Mouse (Mus musculus) erythroblast, adult 5-6 weeks (primary cell): ENCODE measurements around the gene Tubd1. TPM values are rescaled to one million over a fixed set of nuclear protein-coding genes. Genes with fewer than 3 reads are reported as not detected.

Source experiments
- ATAC-seq: replicated peaks from 2 replicates; pipeline ENCODE4 v1.8.0; 2016; ENCODE audit warnings: moderate number of reproducible peaks, mild to moderate bottlenecking, moderate TSS enrichment, inconsistent platforms; ENCODE audit not compliant: poor library complexity, low FRiP score, severe bottlenecking
- total RNA-seq, 2 experiments: library from RNA; stranded (forward) in 1 of 2; stranded (reverse) in 1 of 2; fragments of 150-400 nt in 1 of 2; fragments of 200-764, 138-1000 nt in 1 of 2; gene quantifications; 2 replicates each; pipeline versions ENCODE4 v1.2.3 to v1.2.4; 2015 to 2017; ENCODE audit warnings: low replicate concordance in 2 of 2

The Tubd1 gene
- total RNA-seq, 2 experiments from 2014 or later = 0.77 to 2.6 TPM

DNA sequence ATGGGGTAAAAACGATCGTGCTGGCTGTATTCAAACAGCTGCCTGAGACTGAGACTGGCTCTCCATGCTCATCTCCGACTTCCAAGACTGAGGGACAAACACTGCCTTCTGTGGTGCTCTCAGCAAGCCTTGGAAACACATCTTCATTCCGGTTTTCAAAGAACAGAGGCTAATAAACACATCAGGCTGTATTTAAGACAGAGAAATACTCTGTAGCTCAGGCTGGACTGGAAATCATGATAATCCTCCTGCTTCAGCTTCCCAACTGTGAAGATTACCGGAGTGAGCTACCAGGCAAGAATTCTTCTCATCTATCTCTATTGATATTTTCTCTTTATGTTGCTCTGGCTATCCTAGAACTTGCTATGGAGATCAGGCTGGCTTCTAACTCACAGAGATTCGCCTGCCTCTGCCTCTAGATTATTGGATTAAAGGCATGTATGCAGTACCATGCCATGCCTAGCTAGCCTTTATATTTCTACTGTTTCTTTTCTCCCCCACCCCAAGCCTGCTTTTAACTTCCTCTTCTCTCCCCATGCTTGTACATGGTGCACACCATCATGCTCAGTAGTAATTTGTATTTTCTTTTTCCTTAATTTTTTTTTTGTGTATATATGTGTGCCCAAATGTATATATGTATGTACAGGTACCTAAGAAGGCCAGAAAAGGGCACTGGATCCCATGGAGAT, 49.5 kb downstream of the Tubd1 start:
- ATAC-seq = no peak

DNA sequence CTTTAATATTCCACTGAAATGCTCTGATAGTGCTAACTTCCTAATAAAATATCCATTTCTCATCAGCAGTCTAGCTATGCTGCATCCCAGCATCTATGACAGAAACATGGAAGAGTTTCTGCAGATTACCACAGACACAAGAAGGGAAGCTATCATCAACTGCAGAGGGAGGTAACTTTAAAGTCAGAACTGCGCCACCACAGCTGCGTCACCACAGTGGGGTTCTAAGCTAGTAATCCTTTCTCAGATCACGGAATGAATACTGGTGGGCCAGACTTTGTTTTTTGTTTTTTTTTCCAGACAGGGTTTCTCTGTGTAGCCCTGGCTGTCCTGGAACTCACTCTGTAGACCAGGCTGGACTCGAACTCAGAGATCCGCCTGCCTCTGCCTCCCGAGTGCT, 50.6 kb downstream of the Tubd1 start:
- ATAC-seq = no peak

DNA sequence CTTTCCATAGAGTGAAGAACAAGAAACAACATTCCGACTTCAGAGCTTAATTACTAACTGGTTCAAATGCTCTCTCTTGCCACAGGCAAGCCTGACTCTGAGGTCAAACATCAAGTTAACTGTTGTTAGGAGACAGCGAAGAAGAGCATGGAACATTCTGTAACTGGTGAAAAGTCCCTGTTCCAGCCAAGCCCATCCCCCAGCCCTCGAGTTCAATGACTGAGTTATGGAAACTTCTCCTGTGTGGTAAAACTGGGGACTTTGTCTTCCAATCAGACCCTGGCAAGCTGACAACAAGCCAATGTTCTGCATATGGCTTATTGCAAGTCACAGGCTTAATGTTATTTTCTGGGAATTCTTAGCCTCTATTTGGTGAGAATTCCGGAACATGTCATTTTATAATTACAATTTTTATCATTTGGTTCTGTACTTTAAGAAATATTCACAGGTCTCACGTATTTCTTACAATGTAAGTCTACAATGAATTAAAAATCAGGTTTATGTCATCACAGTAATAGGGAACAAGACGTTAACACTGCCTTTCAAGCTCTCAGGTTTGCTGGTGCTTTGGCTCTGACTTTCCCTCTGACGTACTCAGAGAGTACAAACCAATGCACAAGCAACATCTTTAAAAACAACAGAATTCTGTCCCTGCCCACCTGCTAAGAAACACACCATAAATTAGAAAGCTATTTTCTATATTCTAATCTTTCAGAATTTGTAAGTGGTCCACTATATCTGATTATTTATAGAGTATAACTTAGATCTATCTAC, 51.6 kb downstream of the Tubd1 start:
- ATAC-seq = no peak

DNA sequence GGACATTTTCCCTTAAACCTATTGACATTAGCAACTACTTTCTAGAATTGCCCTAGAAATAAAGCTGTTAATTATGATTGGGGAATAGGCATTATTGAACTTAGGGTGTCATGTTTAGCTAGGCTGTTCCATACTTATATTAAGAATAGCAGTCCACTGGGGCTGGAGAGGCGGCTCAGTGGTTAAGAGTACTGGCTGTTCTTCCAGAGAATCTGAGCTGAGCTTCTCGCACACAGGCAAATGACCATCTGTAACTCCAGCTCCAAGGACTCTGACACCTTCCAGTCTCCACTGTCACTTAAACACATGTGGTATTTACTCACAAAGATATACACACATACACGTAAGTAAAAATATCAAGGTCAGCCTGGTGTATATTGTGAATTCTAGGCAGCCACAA, 52.2 kb downstream of the Tubd1 start:
- no peak for ATAC-seq

DNA sequence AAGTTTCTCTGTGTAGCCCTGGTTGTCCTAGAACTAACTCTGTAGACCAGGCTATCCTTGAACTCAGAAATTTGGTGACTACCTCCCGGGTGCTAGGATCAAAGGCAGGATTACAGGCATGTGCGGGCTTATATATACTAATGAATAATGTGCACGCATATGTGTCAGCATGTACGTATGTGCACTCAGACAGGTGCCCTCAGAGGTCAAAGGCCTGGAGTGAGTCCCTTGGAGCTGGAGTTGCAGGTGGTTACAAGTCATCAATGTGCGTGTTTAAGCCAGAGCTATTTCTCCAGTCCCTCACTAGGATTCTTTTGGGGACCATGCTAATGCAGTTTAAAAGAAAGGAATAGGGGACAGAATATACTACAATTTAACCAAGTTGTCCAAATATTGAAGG, 53.4 kb downstream of the Tubd1 start:
- no peak for ATAC-seq

DNA sequence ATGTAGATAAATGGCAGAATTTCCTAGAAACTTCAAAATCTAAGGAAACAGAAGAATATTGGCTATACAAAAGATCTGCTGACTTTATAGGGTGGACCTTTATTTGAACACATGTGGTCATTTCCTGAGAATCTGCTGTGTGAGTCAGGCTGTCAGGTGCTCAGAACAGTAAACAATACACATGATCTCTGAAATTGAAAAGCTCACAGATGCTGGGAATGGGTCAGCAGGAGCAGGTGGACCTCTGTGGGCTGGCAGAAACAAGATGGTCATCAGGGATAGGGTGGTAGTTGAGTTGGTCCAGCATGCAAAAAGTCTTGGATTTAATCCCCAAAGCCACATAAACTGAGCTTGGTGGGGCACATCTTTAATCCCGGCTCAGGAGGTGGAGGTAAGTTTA, 53.8 kb downstream of the Tubd1 start:
- no peak for ATAC-seq

DNA sequence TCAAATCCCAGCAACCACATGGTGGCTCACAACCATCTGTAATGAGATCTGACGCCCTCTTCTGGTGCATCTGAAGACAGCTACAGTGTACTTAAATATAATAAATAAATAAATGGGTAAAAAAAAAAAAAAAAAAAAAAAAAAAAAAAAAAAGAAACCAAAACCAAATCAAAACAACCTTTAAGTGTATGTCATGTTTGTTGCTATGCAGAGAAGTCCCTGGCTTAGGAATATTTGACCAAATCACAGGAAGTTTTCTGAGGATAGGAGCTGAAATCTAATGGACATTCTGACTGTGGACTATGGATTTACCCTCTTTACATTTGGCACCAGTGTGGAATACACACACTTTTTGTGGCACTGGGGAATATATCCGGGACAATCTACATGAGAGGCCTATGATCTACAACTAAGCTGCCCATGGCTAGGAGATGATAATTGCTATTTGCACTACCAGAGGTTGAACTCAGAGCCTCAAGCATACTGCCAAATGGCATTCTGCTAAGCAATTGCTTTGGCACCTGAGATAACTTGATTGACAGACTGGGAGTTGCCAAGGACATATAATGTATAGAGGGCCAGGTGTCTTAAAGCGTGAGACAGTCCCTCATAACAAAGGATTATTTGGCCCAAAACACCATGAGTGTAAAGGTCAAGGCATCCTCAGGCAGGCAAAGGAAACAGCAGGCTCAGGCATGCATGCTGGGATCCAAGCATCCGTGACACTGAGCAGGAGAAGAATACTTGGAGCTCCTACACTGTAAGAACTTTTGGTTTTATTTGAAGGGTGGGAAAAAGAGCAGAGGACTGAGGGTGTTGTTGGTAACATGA, 54.8 kb downstream of the Tubd1 start:
- no peak for ATAC-seq

DNA sequence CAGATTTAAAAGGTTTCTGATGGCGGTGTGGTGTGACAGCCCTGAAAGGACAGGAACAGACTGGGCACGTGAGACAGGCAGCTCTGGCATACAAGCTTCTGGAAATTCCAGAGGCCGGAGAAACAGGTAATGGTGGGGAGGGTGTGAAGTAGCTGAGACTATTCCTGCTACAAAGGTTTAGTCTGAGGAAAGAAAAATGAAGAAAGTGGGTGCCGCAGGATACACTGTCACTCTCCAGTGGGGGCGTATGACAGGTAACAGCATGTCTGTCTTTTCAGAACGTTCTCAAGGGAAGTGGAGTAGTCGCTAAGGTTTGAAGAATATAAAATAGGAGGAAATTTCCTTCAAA, 55.4 kb downstream of the Tubd1 start:
- ATAC-seq = no peak

DNA sequence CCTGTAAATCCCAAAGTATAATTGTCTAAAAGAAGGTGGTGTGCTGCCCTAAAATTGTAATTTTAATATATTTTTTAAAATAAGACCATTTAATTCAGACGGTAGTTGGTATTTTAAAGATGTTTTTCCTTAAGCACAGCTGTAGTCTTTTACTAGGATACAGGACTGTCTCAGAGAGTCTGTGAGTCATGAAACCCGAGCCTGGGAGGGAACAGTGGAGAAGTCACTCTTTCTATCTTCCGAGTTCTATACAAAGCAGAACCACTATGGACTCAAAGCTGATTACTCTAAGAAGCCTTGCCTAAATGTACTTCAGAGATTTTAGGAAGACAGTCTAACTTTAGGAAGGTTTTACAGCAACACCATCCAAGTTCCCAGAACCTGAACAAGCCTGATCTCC, 57.3 kb downstream of the Tubd1 start:
- no peak for ATAC-seq

DNA sequence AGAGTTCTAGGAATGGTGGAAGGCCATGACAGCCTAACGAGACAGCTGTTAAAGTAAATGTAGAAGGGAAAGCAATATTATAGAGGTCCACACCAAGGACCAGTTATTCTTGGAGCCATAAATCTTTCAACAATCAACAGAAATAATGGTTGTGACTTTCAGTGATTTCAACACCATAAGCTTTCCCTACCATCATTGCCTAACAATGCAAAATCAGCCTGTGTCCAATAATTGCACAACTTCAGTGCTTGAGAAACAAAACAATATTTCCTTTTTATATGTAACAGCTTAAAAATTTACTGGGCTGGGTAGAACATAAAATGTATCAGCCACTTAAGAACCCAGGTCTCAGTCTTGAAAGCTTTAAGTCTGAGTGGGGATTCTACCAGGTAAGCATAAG, 58.9 kb downstream of the Tubd1 start:
- ATAC-seq = no peak

DNA sequence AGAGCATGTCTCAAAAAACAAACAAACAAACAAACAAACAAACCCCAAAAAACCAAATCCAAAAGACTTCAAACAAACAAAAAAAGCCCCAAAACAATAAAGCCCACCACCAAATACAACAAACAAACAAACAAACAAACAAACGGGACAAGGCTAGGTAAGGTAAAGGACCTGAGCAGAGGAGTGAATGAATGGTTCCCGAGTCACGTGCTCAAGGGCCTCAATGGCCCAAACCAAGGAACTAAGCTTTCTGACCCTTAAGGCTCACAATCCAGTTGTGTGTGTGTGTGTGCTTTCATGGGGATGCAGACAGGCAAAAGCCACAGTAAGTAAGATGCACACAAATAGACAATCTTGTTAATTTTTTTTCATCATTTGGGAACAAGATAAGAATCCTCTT, 59.5 kb downstream of the Tubd1 start:
- no peak for ATAC-seq

DNA sequence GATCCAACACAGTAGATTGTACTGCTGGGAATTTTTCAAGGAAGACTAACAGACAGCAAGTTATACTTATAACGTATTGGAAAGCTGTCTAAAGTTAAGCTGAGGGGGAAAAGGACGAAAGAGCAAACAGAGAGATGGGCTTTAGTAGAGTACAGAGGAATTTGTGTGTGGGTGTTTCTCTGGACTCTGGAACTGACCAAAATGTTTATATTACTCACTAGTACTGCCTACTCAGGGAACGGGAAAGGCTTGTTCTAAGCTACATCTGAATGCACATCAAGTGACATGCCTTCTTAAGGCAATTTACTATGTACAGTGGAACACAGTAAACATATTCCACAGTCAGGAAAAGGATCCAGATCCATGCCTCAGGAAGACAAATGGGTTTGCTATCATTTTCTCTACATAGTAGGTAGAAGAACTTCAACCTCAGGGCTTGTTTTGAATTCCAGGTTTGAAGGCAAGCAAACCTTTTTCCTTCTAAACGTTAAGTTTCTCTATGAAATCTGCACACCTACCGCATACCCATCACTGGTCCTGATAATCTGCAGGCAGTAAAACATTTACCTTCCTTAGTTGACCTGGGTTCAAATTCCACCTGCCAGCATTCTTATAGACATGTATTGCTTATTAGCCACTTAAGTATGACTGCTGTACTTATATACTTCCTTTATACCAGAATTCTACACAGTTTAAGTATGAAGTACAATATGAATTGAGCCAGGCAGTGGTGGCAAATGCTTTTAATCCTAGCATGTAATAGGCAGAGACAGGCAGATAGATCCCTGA, 60.1 kb downstream of the Tubd1 start:
- no peak for ATAC-seq

DNA sequence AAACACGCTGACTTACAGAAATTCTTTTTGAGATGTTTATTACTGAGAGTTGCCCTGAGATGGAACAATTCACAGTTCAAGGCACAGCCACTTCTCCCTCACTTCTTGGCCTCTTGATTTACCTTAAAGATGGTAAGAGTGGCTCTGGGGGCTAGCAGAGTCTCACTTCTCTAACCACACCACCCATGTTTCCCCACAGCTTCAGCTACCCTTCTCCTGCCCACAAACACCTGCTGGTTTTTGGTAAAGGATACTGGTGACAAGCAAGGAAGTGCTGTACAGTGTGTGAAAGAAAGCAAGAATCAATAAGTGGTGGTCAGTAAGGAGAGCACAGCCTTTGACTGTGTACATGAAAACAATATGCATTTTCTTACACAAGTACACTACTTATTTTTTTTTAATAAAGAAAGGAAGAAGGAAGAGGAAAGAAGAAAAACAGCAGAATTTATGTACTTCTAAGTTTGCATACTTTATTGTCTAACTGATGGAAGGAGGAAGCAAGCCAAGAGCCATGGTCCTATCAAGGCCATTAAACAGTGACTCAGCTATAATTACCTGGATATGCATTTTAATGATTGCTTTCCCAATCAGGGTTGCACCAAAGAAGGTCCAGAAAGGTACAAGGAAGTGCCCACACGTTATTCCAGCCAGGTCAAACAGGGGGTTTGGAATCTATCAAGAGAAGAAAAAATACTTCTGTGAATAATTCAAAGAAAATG, 62.0 kb downstream of the Tubd1 start:
- no peak for ATAC-seq

DNA sequence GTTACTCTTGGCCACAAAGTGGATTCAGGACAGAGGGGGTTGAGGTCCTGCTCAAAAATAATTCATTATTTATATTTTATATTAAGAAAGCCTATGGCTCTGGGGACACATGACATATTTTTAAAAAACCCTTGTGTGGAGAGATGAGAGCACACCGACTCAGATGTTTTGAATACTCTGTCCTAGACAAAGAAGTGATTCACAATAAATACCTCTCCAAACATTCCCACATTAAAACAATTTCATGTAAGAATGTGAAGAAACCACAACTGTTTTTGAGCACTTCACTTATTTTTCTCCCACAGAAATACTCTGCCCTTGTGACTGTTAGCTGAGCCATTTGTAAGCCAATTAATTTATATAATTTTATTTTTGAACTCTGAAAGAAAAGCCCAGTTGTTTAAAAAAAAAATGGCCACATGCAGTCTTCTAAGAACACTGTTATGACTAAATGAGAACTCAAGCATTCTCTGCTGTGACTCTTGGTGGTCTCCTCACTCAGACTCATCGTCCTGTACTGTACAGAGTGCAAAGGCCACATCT, 63.1 kb downstream of the Tubd1 start:
- no peak for ATAC-seq

DNA sequence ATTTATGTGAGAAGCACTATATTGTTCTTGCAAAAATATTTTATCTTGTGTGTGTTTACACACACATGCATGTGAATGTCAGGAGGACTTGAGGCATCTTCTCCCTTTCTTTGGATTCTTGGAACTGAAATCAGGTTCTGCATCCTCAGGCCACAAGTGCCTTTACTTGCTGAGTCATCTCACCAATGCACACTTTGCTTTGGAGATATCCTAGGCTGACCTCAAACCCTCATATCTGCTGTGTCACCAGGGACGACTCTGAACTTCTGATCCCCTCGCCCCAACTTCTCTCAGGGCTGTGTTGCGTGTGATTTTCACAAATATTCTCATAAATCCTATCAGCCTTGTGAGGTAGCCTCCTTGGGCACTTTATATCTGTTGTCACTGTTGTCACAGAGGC, 65.4 kb downstream of the Tubd1 start:
- ATAC-seq = peak; percentile 91

DNA sequence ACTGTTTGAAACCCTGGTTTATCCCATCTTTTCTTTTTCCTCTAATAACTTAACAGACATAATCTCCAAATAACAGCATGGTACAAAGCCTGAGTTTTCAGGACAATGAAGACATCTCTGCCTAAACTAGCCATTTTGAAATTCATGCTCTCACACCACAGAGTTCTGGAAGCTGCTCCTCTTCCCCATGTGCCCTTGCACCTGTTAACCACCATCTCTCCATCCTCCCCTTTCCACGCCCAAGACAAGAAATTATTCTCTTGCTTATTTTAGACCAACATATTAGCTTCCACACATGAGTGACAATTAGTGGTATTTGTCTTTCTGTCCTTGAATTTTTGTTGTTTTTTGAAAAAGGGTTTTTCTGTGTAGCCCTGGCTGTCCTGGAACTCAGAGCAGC, 67.2 kb downstream of the Tubd1 start:
- no peak for ATAC-seq

DNA sequence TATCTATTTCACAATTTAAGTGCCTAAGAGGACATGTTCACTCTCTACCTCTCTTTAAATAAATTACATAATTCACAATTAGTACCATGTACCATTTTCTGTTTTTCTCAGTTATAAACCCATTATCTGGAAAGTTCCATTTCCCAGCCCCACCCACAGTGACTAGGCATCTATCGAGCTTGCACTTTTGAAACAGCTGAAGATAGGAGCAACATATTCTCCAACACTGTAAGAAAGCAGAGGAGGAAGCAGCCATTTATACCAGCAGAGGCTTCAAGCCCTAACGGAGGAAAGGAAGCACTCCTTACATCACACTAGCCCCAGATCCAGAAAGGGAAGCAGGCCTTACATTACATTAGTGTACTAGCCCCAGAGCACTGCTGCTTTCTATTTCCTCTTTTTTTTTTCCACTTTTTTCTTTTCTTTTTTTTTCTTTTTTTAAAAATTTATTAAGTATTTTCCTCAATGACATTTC, 69.3 kb downstream of the Tubd1 start:
- peak; percentile 89 for ATAC-seq

DNA sequence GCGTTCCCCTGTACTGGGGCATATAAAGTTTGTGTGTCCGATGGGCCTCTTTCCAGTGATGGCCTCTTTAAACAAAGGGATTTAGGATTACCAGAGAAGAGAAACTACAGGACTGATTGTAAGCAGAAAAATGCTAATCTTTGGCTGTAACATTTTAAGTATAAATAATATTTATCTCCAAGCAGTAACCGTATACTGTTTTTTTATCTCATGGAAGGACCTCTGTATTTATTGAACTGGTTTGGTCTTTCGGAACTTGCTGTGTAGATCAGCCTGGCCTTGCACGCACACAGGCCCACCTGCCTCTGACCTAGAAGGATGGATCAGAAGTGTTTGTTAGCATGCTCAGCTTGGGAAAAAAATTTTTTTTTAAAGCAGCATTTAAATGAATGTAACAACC, 69.8 kb downstream of the Tubd1 start:
- ATAC-seq = no peak
